Mouse (Mus musculus): ENCODE results near the gene Gcn1l1. TPM values are rescaled to one million over a fixed set of nuclear protein-coding genes. Genes with fewer than 3 reads are reported as not detected.
"Not testable (repeated sequence)": the region's sequence is repeated elsewhere in the genome, so short reads cannot be mapped to it uniquely, and the experiment has no call there.

Gcn1l1 gene
- polyA plus RNA-seq, 1 experiment, result 68.7 TPM

DNA sequence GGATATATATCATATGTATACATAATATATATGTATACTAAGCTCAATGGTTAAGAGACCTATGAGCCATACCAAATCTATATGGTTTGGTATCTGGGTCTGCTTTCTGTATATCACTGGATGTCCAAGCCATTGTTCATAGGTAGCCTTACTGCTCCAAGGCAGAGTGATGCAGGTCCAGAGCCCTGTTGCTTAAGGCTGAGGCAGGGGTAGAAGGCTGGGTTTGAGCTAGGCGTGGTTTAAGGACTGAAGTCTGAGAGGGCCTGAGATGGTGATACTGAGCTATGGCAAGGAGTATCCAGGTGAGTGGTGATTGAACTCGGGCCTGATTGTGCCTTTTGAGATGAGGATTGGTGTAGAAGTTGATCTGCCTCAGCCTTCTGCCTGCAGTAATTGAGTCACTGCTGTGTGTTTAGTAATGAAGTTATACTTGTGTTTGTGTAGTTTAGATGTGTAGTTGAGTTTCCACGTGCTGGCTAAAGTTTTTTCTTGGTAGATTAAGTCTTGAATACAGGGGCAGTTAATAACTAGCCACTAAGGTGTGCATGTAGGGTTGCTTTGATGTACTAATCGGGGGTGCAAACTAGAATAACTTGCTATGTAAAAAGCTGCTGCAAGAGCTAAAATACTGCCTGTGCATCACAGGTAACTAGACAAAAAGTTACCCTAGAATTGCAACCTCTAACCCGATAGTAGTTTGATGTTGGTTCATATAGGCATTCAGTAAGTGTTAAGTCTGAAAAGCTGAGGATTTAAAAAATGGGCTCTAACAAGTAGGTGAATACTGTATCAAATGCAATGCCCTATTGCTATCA, 1.1 kb upstream of the Gcn1l1 start:
- no peak for DNase-seq (ENCODE audit: low read depth)
- TF ChIP-seq CTCF (IDR thresholded peaks at IDR 0.05; ENCODE audit: borderline replicate concordance, extremely low read depth, insufficient read depth, insufficient read length) (no peak), POLR2A (IDR thresholded peaks at IDR 0.05; ENCODE audit: borderline replicate concordance, extremely low read depth, insufficient read depth, insufficient read length, poor library complexity, severe bottlenecking) (no peak)

DNA sequence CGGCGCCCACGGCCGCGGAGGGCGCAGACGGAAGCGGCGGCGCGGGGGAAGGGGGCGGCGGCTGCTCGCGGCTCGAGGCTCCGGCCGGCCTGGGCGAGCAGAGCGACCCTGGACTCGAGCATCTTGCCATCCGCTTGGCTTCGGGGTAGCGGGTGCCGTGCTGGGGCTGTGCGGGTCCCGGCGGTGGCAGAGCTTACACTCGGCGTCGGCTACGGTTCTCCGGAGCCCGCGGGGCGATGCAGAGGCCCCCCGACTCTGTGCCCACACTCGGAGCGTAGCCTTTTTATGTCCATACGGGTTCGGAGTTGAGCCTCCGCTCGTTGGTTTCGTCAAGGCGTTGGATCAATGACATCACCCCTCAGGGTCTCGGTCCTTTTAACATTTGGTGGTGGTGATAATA, 349 bp downstream of the Gcn1l1 start:
- DNase-seq (ENCODE audit: low read depth), result no peak
- no peak for TF ChIP-seq CTCF (IDR thresholded peaks at IDR 0.05; ENCODE audit: borderline replicate concordance, extremely low read depth, insufficient read depth, insufficient read length)
- TF ChIP-seq POLR2A (IDR thresholded peaks at IDR 0.05; ENCODE audit: borderline replicate concordance, extremely low read depth, insufficient read depth, insufficient read length, poor library complexity, severe bottlenecking), result no peak

DNA sequence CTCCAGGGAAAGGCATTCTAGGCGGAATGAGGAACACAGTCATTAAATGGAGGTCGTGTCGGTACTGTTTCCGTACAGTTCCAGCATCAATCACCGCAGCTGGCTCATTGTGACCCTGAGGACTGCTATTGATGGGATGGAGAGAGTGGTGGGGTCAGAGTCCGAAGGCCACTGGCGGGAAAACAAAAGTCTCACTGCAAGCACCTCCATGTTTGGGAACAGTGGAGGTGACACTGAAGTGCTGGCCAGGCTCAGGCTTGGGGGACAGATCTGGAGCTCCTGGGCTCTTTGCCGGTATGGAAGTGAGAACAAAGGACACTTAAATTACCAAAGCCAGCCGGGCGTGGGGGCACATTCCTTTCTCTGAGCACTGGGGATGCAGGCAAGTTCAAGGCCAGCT, 3.6 kb downstream of the Gcn1l1 start:
- DNase-seq (ENCODE audit: low read depth), result no peak
- TF ChIP-seq CTCF (IDR thresholded peaks at IDR 0.05; ENCODE audit: borderline replicate concordance, extremely low read depth, insufficient read depth, insufficient read length) (no peak), POLR2A (IDR thresholded peaks at IDR 0.05; ENCODE audit: borderline replicate concordance, extremely low read depth, insufficient read depth, insufficient read length, poor library complexity, severe bottlenecking) (no peak)

DNA sequence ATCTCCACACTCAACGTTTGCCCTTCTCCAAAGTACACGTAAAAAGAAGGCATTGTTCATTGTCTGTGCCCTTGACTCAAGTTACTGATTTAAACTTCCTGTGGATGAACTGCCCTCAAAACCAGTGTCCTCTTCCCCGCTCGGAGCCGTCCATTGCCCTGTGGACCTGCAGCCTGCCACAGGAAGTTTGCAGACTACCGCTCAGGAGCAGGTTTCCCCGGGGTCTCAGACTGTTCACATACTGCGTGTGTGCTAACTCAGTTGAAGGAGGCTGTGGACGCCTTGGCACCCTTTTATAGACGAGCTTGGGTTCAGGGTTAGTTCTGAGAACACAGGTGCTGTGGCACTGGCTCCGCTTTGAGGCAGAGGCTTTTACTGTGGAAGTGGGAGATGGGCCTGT, 4.3 kb downstream of the Gcn1l1 start:
- no peak for DNase-seq (ENCODE audit: low read depth)
- no peak for TF ChIP-seq POLR2A (IDR thresholded peaks at IDR 0.05; ENCODE audit: borderline replicate concordance, extremely low read depth, insufficient read depth, insufficient read length, poor library complexity, severe bottlenecking)
- no peak for TF ChIP-seq CTCF (IDR thresholded peaks at IDR 0.05; ENCODE audit: borderline replicate concordance, extremely low read depth, insufficient read depth, insufficient read length)

DNA sequence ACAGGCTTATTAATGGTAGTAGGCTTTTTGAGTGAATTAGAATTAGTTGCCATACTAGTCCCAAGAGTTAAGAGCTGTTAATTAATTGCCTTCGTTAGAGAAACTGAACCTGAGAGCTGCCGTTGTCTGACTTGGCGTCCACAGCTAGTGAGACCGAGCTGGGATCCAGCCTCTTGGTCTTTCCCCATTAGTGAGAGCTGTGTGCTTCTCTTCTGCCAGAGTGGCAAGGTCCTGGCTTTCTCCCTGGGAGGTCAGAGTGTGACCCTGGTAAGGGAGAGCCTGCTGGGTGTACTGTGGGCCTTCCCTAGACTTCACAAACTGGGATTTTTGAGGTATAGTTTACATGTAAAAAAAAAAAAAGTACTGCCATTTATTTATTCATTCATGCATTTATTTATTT, 4.7 kb downstream of the Gcn1l1 start:
- no peak for DNase-seq (ENCODE audit: low read depth)
- TF ChIP-seq CTCF (IDR thresholded peaks at IDR 0.05; ENCODE audit: borderline replicate concordance, extremely low read depth, insufficient read depth, insufficient read length) (no peak), POLR2A (IDR thresholded peaks at IDR 0.05; ENCODE audit: borderline replicate concordance, extremely low read depth, insufficient read depth, insufficient read length, poor library complexity, severe bottlenecking) (no peak)

GRCm38 (mm10) chr5:115571086-115571485, 6.0 kb downstream of the Gcn1l1 start:
- TF ChIP-seq POLR2A (IDR thresholded peaks at IDR 0.05; ENCODE audit: borderline replicate concordance, extremely low read depth, insufficient read depth, insufficient read length, poor library complexity, severe bottlenecking) (no peak), CTCF (IDR thresholded peaks at IDR 0.05; ENCODE audit: borderline replicate concordance, extremely low read depth, insufficient read depth, insufficient read length) (no peak)
- DNase-seq (ENCODE audit: low read depth), result peak; percentile 2

- peak; percentile 17 for DNase-seq (ENCODE audit: low read depth)
- no peak for TF ChIP-seq CTCF (IDR thresholded peaks at IDR 0.05; ENCODE audit: borderline replicate concordance, extremely low read depth, insufficient read depth, insufficient read length)
- TF ChIP-seq POLR2A (IDR thresholded peaks at IDR 0.05; ENCODE audit: borderline replicate concordance, extremely low read depth, insufficient read depth, insufficient read length, poor library complexity, severe bottlenecking), result no peak
Observed at GRCm38 (mm10) chr5:115572679-115573535, 7.9 kb downstream of the Gcn1l1 start.

GRCm38 (mm10) chr5:115574992-115575391, 9.9 kb downstream of the Gcn1l1 start:
- TF ChIP-seq POLR2A (IDR thresholded peaks at IDR 0.05; ENCODE audit: borderline replicate concordance, extremely low read depth, insufficient read depth, insufficient read length, poor library complexity, severe bottlenecking) (no peak), CTCF (IDR thresholded peaks at IDR 0.05; ENCODE audit: borderline replicate concordance, extremely low read depth, insufficient read depth, insufficient read length) (no peak)
- DNase-seq (ENCODE audit: low read depth), result no peak

DNA sequence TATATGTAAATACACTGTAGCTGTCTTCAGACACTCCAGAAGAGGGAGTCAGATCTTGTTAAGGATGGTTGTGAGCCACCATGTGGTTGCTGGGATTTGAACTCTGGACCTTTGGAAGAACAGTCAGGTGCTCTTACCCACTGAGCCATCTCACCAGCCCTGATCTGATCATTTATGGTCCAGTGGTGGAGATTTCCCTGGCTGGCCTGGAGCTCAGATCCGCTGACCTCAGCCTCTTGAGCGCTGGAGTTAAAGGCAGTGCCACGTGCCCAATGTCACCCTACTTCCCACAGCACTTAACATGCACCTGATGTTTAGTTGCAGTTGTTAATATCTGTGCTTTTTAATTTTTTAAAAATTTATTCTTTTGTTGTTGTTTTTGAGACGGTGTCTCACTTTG, 12.6 kb downstream of the Gcn1l1 start:
- not testable (repeated sequence) for DNase-seq (ENCODE audit: low read depth)

DNA sequence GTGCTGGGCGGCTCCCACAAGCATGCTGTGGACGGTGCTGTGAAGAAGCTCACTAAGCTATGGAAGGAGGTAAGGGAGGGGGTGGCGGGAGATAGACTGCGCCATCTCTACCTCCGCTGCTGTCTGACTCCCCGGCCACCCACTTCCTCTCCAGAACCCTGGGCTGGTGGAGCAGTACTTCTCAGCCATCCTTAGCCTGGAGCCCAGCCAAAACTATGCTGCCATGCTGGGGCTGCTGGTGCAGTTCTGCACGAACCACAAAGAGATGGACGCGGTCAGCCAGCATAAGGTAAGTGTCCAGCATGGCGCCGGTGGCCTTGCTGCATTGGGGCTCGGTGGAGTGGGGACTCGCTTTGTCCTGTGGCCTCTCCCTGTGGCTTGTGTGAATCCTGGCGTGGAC, 13.9 kb downstream of the Gcn1l1 start:
- TF ChIP-seq CTCF (IDR thresholded peaks at IDR 0.05; ENCODE audit: borderline replicate concordance, extremely low read depth, insufficient read depth, insufficient read length) (no peak), POLR2A (IDR thresholded peaks at IDR 0.05; ENCODE audit: borderline replicate concordance, extremely low read depth, insufficient read depth, insufficient read length, poor library complexity, severe bottlenecking) (no peak)
- no peak for DNase-seq (ENCODE audit: low read depth)

DNA sequence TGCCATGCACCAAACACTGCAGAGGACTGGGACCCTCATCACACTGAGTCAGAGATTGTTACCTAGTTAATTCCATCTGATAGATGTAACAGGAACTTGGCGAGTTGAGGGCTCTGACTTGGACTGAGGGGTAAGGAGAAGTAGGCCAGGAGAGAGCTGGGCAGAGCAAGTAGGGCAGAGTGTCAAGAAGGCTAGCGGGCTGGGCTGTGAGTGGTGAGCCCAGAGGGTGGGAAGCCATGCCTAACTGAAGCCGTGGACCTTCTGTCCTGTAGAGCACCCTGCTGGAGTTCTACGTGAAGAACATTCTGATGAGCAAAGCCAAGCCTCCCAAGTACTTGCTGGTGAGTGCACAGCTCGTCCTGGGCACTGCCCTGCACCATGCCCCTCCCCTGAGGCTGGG, 14.3 kb downstream of the Gcn1l1 start:
- TF ChIP-seq POLR2A (IDR thresholded peaks at IDR 0.05; ENCODE audit: borderline replicate concordance, extremely low read depth, insufficient read depth, insufficient read length, poor library complexity, severe bottlenecking), result no peak
- no peak for TF ChIP-seq CTCF (IDR thresholded peaks at IDR 0.05; ENCODE audit: borderline replicate concordance, extremely low read depth, insufficient read depth, insufficient read length)

More for the DNA sequence above, 14.3 kb downstream of the Gcn1l1 start:
- no peak for DNase-seq (ENCODE audit: low read depth)
